Mouse (Mus musculus) mesoderm, embryonic 11.5 days (tissue): ENCODE results near the gene Plxna2.

Experiments
- DNase-seq: peaks from one replicate; pipeline ENCODE4 v3.0.0-alpha.2; 2012; ENCODE audit warnings: low read depth, low spot score

The Plxna2 gene

DNA sequence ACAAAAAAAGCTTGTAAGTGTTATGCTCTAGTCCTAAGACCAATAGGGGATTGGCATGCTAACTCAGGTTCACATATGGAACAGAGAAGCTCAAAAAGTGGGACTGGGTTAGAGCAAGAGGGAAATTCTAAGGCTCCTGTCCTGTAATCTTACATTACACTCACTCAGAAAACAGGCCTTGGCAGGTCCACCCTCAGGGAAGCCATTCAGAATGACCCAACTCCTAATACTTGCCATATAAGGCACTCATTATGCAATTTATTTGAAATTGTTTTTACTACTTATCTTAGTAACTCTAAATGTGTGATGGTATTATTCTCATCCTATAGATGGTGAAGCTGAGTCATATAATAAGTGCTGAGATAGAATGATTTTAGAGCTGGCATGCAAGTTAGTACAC, 146.9 kb downstream of the Plxna2 start:
- DNase-seq = no peak

DNA sequence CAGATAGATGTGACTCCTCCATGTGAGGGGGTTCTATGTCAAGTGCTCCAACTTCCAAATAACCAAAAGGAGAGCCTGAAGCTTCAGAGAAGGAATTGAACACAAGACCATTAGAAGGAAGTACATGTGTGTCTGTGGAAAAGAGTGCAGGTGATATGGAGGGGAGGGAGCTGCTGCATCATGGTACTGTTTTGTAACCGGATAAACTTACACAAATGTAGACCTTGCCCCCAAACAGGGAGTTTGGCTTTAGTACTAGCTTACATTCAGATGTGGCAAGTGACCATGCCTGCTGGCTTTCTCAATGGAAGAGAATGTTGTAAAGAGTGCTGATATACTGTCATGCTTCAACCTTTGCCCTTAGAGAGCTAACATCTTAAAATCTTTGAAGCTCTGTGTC, 150.8 kb downstream of the Plxna2 start:
- no peak for DNase-seq

DNA sequence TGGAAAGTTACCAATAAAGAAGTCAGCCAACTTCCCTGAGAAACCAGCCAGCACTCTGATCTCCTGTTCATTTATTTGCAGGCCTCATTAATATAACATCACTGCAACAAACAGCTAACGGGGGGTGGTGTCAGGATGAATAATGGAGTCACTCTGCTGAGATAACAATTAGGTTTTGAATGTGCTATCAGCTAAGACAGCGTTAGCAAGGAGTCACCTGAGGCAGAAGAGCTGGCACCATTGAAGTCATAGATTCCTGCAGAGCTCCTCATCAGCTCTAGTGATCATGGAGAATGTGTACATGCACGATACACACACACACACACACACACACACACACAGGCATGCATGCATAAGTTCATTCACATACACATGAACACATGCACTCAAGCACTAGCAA, 154.0 kb downstream of the Plxna2 start:
- no peak for DNase-seq

- no peak for DNase-seq
Observed at GRCm38 (mm10) chr1:194773899-194774298, 155.9 kb downstream of the Plxna2 start.

GRCm38 (mm10) chr1:194774350-194774749, 156.3 kb downstream of the Plxna2 start:
- DNase-seq = no peak

GRCm38 (mm10) chr1:194774754-194775153, 156.7 kb downstream of the Plxna2 start:
- DNase-seq = no peak

GRCm38 (mm10) chr1:194775656-194776374, 157.8 kb downstream of the Plxna2 start:
- DNase-seq = no peak

DNA sequence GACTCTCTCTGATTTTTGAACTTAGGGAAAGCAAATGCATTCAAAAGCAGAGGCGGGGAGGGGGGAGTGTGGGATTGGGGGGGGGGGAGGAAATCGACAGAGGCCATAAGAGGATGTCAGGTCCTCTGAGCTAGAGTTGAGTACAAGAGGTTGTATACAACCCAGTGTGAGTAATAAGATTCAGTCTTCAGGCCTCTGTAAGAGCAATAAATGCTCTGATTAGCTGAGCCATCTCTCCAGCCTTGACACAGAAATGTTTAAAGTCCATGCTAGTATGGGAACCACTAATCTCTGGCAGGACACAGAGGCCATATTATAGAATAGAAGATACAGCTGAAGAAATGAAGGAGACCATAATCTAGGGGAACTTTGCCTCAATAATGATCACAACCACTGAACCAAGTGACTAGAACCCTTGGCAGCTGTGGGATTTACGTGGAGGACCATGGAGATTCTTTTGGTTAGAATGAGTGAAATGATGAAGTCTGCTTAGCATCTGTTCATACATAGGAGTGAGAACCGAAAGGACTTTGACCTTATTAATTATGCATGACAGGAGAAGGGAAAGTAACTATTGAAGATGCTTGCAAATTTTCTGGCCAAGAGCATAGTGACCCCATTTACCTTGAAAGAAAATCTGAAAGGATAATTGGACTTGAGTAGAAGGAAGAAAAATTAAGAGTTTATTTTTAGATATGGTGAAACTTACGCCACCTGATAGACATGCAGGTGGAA, 158.7 kb downstream of the Plxna2 start:
- no peak for DNase-seq

DNA sequence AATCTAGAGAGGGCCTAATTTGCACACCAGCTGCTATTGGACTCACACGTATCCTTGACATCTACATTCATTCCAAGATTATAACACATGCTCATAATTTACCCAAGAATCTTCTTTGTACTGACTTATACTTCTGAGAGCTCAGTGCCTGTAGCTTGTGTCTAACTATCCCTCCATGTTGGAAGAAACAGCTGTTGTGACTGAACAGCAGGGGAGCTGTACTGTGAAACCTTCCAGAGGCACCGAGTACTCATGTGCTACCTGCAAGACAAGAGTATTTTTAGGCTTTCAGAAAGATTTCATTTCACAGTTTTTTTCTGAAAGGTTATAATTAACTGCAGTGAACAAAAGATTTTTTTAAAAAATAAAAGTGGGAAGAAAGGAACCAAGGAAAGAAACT, 159.6 kb downstream of the Plxna2 start:
- DNase-seq = no peak

DNA sequence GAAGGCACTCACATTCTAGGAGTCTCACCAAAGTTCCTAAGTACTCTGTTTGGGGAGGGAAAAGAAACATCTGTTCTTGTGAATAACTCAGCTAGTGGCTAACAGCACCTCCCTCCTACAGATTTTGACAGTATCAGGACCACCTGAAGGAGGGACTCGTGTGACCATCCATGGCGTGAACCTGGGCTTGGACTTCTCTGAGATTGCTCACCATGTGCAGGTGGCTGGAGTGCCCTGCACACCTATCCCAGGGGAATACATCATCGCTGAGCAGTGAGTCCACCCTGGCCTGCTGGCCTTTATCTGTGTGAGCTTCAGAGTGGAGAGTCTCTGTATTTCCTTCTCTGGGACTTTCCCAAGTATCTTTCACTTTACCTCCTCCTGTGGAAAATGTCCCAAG, 162.4 kb downstream of the Plxna2 start:
- no peak for DNase-seq

DNA sequence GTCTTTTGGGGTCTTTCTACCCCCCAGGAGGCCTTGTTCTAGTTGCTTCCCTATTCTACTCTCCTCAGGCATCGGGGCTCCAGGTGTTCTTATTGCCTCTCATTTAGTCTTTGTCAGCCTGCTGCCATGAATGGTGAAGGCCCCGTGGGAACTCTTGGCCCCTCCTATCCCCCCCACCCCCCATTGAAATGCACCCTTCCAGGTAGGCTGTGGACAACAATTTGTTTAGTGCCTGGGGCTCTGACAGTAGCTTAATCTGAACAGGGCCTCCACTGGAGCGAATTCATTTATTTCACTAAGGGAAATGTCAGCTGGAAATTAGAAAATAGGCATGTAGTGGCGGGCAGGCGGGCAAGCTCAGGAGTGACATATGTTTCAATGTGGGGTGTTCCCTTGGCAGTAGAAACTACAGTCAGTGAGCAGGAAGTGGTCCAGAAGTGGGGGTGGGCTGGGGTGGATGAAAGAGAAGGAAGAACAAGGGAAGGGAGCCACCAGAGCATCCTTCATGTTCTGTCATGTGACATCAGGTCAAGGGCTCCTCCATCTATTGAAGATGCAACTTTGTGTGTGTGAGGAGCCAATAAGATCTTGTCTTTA, 162.9 kb downstream of the Plxna2 start:
- no peak for DNase-seq

DNA sequence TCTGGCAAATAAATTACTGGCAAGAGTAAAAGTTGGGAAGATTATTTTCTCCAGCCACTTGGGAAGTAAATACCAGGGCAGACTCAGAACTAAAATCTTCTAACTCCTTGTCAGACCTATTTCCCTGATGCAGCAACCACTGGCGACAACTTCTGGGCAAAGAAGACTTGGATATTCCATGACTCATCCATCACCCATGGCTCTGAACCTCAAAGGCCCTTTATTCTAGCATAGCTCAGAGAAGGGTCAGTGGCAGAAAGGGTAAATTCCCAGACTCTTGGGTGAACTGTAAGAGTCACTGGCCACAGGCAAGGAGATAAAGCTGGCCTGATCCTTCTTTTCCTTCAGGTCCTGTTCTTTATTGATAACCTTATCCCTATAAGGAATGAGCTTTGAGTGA, 163.5 kb downstream of the Plxna2 start:
- no peak for DNase-seq

- no peak for DNase-seq
Observed at GRCm38 (mm10) chr1:194782325-194782724, 164.3 kb downstream of the Plxna2 start.

DNA sequence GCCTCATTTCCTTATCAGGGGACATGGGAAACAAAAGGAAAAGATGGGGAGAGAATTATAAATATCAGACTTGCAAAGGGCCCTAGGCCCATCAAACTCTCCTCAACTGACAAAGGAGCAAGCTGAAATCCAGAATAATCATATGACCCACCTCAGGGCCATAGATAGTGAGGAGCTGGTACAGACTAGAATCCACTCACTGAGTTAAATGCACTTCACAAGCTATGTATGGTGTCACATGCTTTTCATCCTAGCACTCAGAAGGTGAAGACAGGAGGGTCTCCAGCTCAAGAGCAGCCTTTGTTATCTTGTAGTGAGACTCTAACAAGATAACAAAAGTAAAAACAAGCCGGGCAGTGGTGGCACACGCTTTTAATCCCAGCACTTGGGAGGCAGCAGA, 169.6 kb downstream of the Plxna2 start:
- DNase-seq = no peak

DNA sequence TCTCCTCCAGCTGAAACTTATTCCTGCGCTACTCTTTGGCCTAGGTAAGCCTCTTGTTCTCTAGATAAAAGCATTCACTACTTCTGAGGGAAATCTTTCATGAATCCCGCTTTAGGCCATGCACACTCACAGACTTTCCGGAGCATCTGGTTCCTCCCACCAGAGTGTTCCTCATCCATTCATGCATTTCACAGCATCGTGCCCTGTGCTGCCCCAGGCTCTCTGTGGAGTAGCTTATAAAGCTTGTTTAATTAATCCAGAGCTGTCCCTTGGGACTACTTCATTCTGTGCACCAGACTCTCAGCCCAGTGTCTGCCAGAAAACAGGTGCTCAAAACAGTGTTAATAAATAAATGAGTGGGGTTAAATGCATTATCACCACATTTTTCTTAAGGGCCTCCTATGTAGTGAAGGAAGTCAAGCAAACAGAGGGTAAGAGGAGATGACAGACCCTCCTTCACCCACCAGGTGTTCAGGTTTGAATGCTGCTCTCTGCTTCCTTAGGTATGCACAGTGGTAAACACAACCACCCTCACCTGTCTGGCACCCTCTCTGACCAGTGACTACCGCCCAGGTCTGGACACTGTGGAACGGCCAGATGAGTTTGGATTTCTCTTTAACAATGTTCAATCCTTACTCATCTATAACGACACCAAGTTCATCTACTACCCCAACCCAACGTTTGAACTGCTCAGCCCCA, 175.4 kb downstream of the Plxna2 start:
- DNase-seq = peak; percentile 10

GRCm38 (mm10) chr1:194795316-194795715, 177.3 kb downstream of the Plxna2 start:
- no peak for DNase-seq

- DNase-seq = no peak
Observed at GRCm38 (mm10) chr1:194797843-194798242, 179.8 kb downstream of the Plxna2 start.

- DNase-seq = no peak
Observed at GRCm38 (mm10) chr1:194798511-194798910, 180.5 kb downstream of the Plxna2 start.

DNA sequence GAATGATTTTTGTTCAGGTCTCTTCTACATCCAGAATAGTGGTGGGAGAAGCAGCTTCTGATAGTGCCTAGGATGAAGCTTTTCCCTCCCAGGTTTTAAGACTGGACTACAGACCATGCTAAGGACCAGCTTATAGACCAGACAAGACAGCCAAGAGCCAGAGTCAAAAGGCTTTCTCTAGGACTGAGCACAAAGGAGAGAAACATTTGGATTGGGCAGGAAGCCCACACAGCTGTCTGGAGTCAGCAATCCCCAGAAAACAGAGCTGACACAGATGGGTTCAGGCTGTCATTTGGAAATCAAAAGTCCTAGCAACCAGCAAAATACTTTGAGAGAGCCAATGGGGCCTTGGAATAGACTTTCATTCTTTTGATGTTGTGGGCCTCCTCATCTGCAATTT, 190.2 kb downstream of the Plxna2 start:
- DNase-seq = no peak

DNA sequence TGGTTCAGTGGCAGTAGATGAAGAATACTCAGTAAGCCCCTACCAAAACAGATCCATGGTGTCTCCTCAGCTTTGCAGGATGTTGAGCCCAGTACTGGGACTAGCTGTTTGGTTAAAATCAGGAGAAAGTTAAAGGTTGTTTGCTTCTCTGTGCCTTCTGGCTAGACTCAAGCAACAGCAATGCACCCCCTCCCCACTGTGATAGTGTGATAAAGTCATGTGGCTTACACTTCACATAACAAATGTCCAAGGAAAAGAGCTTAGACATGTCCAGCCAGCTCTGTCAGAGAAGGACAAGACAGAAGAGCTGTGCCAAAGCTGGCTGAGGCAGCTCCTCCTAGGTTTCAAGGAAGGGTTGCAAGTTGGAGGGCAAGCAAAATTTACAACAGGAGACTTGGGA, 190.7 kb downstream of the Plxna2 start:
- DNase-seq = no peak

- DNase-seq = no peak
Observed at GRCm38 (mm10) chr1:194809600-194809999, 191.6 kb downstream of the Plxna2 start.

DNA sequence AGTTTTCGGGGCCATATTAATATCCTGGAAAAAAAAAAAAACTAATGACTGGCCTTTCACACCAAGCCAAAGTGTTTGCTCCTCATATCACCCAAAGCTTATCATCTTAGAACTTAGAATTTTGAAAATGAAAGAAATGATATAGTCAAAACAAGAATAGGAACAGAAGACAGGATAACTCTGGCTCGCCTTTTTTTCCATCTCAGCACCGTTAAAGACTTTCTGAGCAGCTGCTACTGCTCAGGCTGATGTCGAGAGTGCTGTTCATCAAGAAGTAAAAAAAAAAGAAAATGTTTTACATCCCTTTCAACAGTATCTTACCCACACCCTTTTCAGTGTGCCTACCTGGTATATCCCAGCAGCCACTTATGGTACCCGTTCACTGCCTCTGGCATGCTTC, 196.2 kb downstream of the Plxna2 start:
- DNase-seq = no peak
